Mouse (Mus musculus): ENCODE data around the gene Fermt3.
"Not testable (repeated sequence)": the region's sequence is repeated elsewhere in the genome, so short reads cannot be mapped to it uniquely, and the experiment has no call there.

- TF ChIP-seq POLR2A (IDR thresholded peaks at IDR 0.05; ENCODE audit: low read depth, low read length); CTCF (conservative IDR thresholded peaks at IDR 0.05; ENCODE audit: insufficient read depth, insufficient read length, low read depth, low read length): not testable (repeated sequence)
Observed at GRCm38 (mm10) chr19:7053382-7053781, 34.1 kb upstream of the Fermt3 start.
